In genomic region chr9:21131059-21131956, GRCm38 (mm10) we compare ENCODE assay signal across 8 mouse cellular contexts. TPM values are rescaled to one million over a fixed set of nuclear protein-coding genes. Genes with fewer than 3 reads are reported as not detected.
DNase-seq lines count a peak whose midpoint lies in the region; ATAC-seq lines count a peak whose summit lies in the region.

Gene Tyk2, minus strand, starts transcription at chr9:21131243.

- H3K9ac ChIP-seq in kidney, embryonic 15.5 days = peak within 1 kb of the TSS; percentile 62

- peak within 1 kb of the TSS; percentile 67 for H3K4me3 ChIP-seq in heart, embryonic 10.5 days
- peak within 1 kb of the TSS; percentile 69 for H3K4me3 ChIP-seq in kidney, embryonic 15.5 days (replicated peaks)

- H3K9me3 ChIP-seq in heart, embryonic 10.5 days = no peaks in the 10 kb centered on the region
- H3K9me3 ChIP-seq in kidney, embryonic 15.5 days (replicated peaks) = no peaks in the 10 kb centered on the region

- peak; percentile 87 to 88 for DNase-seq in B cell, adult 2 months
- DNase-seq in brain, adult 2 months (ENCODE audit: low read depth, low spot score) = peak; percentile 99
- peak; percentile 99 for DNase-seq in heart, embryonic 10.5 days (ENCODE audit: low spot score)
- DNase-seq in liver = peak; percentile 89
- DNase-seq in spleen, postnatal 4 days (ENCODE audit: low spot score in 2 of 2) = peak; percentile 82 to 88

- WGBS in heart, embryonic 10.5 days = 6% methylated on average over 37 of the region's 37 CpGs
- 5% methylated on average over 37 of the region's 37 CpGs for WGBS in kidney, embryonic 15.5 days

- H3K27me3 ChIP-seq in heart, embryonic 10.5 days (ENCODE audit: insufficient read depth, poor library complexity, severe bottlenecking) = no peaks in the 10 kb centered on the region
- H3K27me3 ChIP-seq in kidney, embryonic 15.5 days = no peaks in the 10 kb centered on the region

- H3K4me1 ChIP-seq in heart, embryonic 10.5 days = peaks cover 23% of the 10 kb centered on the region
- H3K4me1 ChIP-seq in kidney, embryonic 15.5 days = peaks cover 14% of the 10 kb centered on the region

- peak within 1 kb of the TSS; percentile 78 for H3K4me2 ChIP-seq in kidney, embryonic 15.5 days

- H3K27ac ChIP-seq in heart, embryonic 10.5 days = peak within 1 kb of the TSS; percentile 85
- peak within 1 kb of the TSS; percentile 81 for H3K27ac ChIP-seq in kidney, embryonic 15.5 days

- peaks cover 7% of the 10 kb centered on the region for H3K36me3 ChIP-seq in heart, embryonic 10.5 days
- peaks cover 19% of the 10 kb centered on the region for H3K36me3 ChIP-seq in kidney, embryonic 15.5 days

- peak; percentile 94 for ATAC-seq in erythroblast, adult 5-6 weeks (replicated peaks; ENCODE audit: low FRiP score, poor library complexity, severe bottlenecking)
- peak; percentile 99 for ATAC-seq in kidney, embryonic 15.5 days (replicated peaks; ENCODE audit: low FRiP score)
- peak; percentile 97 for ATAC-seq in monocyte, adult 5-6 weeks (replicated peaks; ENCODE audit: insufficient number of reproducible peaks, low FRiP score, low TSS enrichment, poor library complexity, severe bottlenecking)

RNA-seq across cellular contexts. Expression of gene Tyk2, which starts in this region (rescaled TPM):
- 2.7 and 4.2 TPM in 2 replicates for total RNA-seq in erythroblast, adult 5-6 weeks (2015; ENCODE audit: low replicate concordance)
- 3.3 and 5.3 TPM in 2 replicates for total RNA-seq in erythroblast, adult 5-6 weeks (2017; ENCODE audit: low replicate concordance)
- 12.6 and 16.5 TPM in 2 replicates for polyA plus RNA-seq in heart, embryonic 10.5 days (2016; fragmentation: Nextera tagmentation; extraction: Ambion mirVana)
- 12.7 and 15.5 TPM in 2 replicates for polyA plus RNA-seq in kidney, embryonic 15.5 days (2015; fragmentation: Nextera tagmentation; extraction: Ambion mirVana)
- 38.4 to 87.0 TPM (median 42.5 TPM) in 3 replicates for total RNA-seq in monocyte, adult 5-6 weeks (2017)

Comparison
In these comparisons a context has a peak if more than half of its experiments do, and no peak if none do; other contexts are left out.
1. Peak in every context shown above with its lines: DNase-seq, ATAC-seq, H3K4me3 ChIP-seq and H3K27ac ChIP-seq.